Mouse (Mus musculus): ENCODE results near the gene 1700018B08Rik.

GRCm38 (mm10) chr8:121580465-121580864 is 36.3 kb upstream of the 1700018B08Rik start:
- peak in 1 of 3 experiments; percentile 54 for TF ChIP-seq MYOD1 (IDR thresholded peaks at IDR 0.05; ENCODE audit: control insufficient read depth in 1 of 3, insufficient read length in 2 of 3, low read depth in 2 of 3)
- no peak for TF ChIP-seq MAX (IDR thresholded peaks at IDR 0.05; ENCODE audit: low read depth)
- no peak for TF ChIP-seq E2F4 (IDR thresholded peaks at IDR 0.05; ENCODE audit: insufficient read depth)
- TF ChIP-seq POLR2A (IDR thresholded peaks at IDR 0.05; ENCODE audit: insufficient read length, low read depth) = no peak
- TF ChIP-seq POLR2AphosphoS2 (IDR thresholded peaks at IDR 0.05; ENCODE audit: insufficient read length, low read depth) = no peak
- no peak for TF ChIP-seq USF1 (IDR thresholded peaks at IDR 0.05; ENCODE audit: low read depth)
- no peak for TF ChIP-seq TCF3 (IDR thresholded peaks at IDR 0.05; ENCODE audit: insufficient read length, low read depth)
- TF ChIP-seq MYOG (IDR thresholded peaks at IDR 0.05; ENCODE audit: control insufficient read depth in 1 of 3, insufficient read depth in 1 of 3, insufficient read length in 2 of 3, low read depth in 2 of 3) = peak in 2 of 3 experiments; percentile 13 to 74
- TF ChIP-seq REST (IDR thresholded peaks at IDR 0.05; ENCODE audit: insufficient read depth, insufficient read length) = no peak
